Mouse (Mus musculus) cerebellum, postnatal 4 days (tissue): ENCODE results near the gene Gm20388.
A peak's percentile ranks its signal among the peaks of the same experiment; 100 is the strongest.

Source experiments
- DNase-seq, 2 experiments: peaks; one replicate each; pipeline ENCODE4 v3.0.0; 2022; ENCODE audit warnings: low spot score in 2 of 2, mixed read lengths in 1 of 2

Gm20388 gene

DNA sequence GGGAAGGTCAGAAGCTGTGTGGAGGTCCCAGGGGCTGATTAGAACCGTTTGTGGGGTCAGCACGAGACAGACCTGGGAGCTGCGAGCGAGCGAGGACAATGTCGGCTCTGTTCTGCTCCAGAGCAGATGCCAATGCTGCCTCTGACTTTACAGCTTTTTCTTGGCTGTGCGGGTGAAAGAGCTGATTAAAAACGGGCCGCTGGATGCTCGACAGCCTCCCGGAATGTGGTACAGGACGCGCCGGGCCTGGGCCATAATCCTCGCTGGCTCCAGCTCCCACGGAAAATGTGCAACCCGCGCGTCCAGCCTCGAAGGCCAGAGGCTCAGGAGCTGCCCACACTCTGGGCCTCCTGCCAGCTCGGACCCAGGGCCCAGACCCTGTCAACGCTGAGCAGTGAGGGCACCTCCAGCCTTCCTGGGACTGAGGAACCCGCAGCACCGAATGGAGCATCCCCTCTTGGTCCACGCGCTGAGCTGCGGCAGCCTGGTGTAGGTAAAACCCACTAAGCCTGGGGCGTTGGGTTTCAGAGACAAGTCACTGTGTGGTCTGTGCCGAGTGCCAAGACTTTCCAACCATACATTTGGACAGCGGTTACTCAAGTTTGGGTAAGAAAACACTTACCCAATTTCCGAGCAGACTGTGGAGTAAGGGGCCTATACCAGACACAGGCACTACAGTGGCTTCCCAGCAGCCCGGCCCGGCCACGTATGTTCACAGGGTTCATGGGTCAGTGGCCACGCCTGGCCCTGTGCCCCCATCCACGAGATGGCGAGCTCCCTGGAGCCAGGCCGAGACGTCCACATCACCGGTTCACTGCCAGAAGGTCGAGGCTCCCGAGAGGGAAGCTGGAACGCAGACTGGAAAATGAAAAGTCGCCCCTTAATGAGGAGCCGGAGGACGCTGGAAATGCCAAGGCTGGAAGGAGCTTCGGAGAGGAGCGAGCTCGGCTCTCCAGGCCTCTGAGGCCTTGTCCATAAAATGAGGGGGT lies 1557.7 kb downstream of the Gm20388 start:
- DNase-seq: no peak

DNA sequence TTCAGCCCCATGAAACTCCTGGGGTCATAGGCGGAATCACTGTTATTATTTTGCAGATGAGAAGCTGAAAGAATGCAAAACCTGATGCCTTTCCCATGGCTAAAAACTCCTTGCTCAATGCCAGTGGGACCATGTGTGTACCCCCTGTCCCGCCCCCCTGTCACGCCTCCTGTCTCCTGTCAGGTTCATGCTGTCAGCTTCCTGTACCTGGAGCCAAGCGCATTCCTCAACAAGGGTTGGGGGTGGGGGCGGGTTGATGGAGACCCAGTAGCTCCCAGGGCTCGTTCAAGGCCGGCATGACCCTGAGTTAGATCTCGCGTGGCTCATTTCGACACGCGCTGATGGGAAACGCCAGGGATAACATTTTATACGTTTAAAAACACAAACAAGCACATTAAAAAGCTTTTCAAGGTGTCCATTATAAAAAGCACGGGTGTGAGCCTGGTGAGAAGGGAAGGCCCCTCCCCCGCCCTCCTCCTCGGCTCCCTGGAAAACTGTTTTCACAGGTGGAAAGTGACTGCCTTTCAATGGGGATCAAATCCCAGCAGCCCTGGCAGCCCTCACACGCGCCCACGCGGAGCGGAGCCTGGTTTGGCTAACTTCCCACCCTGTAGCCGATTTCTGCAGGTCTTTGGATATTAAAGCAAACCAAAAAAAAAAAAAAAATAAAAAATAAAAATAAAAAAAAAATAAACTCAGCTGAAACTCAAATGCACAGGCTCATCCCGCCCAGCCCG lies 1563.7 kb downstream of the Gm20388 start:
- DNase-seq: no peak

DNA sequence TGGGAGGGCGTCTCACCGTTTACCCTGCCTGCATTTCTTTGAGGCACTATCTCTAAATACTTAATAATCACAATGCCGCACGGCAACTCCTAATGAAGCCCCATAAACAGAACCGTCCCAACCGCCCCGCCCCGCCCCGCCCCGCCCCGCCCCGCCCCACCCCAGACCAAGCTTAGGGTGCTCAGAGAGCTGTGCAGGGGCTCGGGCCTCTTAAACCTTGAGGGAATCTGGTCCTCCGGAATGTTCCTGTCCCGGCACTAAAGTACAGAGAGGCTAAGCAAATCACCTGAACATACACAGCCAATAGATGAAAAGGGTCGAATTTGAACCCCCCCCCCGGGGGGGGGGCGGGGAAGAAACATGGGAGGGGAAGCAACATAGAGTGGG lies 1564.2 kb downstream of the Gm20388 start:
- no peak for DNase-seq

DNA sequence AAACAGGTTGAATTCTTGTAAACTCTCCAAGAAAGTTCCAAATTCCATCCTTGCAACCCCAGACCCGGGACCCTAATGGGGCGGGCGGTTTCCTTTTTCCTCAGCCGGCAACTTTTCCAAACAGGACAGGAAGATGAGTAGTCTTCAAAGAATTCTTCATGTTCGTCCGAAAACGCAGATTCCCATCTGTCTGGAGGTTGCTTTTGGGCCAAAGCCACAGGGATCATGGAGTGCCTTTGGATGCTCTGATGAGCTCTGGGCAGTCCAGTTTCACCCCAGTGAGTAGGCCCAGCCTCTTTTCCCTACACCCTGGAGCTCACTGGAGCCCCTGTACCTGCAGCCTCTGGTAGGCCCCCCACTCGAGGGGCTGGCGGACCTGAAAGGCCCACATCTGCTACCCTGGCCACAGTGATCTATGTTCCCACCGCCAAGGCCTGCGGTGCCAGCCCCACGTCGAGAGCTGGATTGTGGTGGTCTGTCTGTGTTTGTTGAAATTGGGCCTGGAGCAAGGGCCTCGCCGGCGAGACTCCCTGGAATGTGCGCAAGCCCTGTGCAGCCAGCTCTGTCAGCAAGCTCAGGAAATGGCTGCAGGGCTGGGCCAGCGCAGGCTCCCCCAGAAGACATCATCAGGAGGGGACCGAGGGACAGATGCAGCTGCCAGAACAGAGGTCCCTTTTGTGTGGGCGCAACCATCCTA lies 1567.4 kb downstream of the Gm20388 start:
- no peak for DNase-seq

DNA sequence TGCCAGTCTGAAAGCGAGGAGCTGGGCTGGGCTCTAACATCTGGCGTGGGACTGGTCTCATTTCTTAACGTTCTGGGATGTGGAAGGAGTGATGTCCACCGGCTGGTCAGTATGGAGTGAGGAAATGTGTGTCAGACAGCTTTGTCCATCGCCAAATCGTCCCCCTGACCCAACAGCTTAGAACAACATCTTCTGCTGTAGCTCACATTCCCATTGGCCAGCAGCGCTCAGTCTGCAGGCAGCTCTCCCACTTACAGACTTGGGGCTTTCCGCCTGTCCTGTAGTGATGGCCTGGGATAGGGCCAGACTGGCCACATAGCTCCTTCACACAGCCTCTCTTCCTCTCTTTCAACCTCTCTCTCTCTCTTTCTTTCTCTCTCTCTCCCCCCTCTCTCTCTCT lies 1568.5 kb downstream of the Gm20388 start:
- DNase-seq: no peak

DNA sequence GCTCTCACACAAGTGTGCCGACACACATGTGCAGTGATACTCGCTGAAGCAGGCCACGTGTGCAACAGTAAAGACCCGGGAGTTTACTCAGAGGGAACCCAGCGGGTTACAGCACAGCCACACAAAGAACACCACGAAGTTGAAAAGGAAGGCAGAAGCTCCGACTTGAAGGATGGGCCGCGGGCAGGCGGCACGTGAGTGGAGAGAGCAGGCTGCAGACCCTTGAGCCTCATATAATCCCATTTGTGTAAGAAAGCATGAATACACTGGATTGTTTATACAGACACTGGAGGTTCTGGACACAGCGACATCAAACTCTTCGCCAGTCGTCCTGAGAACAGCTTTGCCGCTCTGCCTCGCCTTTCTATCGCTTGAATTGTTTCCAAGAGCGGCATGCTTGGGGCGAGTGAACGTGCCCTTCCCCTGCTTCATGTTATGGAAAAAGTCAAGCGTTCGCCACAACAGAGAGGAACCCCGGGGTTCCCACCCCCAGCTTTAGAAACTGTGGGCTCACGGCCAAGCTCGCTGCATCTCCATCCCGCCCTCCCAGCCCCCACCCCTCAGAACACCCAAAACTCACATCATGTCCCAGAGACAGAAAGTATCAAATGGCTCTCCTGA lies 1569.9 kb downstream of the Gm20388 start:
- no peak for DNase-seq

DNA sequence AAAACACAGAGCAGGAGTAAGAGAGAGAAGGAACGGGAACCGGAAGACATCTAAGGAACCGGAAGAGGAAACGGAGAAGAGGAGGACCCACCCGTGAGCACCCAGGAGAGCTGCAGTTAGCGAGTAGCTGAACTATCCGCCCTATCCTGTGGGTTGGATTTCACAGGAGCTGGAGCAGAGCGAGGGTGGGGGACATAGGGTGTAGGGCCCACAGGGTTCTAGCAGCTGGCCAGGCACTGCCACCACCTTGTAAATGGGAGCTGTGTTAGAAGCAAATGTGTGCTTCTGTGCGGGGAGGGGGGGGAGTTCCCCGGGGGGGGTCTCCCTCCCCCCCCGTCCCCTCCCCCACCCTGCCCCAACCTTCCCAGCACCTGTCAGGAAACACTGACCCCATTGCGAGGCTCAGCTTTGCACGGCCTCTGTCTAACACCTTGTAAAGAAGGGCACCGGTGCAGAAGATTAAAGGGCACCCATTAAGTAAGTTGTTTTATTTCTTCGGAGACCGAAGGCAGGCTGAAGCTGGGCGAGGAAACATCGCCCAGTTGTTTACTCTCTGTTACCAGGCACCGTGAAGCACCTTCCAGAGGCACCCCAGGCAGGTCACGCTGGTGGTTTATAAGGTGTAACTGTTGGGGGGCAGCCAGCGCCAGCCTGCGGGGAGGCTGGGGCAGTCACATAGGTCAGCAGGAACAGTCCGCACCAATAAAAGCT lies 1573.6 kb downstream of the Gm20388 start:
- no peak for DNase-seq

DNA sequence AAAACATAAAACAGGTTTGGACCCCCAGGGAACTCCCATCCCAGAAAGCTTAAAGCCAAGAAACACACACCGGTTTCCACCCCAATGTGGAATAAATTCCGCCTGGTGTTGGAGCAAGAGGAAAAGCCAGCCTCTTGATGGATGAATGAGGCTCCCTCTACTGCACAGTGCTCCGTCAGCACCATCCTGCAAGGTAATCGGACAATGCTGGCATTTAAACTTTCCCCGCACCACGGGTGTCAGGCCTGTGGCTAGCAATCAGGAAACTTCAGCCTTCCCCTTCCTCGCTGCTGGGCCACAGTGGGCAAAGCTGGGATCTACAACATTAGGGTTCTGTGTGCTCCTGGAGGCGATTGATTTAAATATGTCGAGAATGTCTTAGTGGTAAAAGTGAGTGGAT lies 1581.0 kb downstream of the Gm20388 start:
- DNase-seq: no peak

DNA sequence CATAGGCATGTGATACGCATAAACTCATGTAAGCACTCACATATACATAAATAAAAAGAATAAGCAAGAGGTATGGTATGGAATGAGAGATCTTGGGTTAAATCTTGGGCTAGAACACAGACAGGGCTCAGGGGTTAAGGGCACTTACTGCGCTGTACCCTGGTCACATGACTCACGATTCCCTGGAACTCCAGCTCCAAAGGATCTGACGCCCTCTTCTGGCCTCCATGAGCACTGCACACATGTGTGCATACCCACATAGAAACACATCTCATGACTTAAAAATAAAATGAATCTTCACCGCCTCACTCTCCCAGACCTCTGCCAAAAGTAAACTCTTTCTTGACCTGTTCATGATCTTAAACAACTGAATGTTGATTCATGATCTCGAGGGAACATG lies 1587.0 kb downstream of the Gm20388 start:
- no peak for DNase-seq

DNA sequence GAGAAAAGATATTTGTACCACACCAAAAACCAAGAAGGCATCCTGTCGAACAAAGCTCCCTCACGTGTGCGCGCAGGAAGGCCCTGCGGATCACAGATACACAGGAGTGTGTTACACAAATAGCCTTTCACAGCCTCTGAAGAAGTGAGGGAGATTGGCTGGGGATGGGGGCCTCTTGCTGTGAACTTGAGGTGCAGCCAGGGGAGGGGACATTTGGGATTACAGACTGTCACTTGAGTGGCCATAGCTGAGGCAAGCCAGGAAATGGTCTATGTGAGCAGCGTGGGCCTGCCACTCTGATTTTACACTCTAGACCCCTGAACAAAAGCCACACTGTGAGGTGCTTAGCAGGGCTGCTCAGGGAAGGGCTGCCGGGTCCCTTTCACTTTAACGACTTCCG lies 1601.1 kb downstream of the Gm20388 start:
- DNase-seq: no peak

DNA sequence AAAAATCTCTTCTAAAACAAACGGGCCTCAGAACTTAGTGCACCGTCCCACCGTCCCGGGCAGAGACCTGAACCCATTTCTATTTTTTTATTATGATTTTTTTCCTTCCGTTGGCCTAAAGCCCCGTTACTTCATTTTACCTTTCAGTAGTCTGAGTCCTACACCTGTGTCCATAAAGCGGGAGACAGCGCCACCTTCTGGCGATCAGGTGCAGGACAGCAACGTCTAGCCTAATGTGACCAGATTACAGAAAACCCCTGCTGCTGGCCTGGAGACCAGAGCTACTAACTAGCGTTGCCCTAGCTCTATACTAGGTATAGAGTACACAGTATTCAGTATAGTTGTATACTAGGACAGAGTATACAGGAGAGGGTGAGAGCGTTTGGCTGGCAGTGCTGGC lies 1602.8 kb downstream of the Gm20388 start:
- DNase-seq: peak; percentile 82 to 90

DNA sequence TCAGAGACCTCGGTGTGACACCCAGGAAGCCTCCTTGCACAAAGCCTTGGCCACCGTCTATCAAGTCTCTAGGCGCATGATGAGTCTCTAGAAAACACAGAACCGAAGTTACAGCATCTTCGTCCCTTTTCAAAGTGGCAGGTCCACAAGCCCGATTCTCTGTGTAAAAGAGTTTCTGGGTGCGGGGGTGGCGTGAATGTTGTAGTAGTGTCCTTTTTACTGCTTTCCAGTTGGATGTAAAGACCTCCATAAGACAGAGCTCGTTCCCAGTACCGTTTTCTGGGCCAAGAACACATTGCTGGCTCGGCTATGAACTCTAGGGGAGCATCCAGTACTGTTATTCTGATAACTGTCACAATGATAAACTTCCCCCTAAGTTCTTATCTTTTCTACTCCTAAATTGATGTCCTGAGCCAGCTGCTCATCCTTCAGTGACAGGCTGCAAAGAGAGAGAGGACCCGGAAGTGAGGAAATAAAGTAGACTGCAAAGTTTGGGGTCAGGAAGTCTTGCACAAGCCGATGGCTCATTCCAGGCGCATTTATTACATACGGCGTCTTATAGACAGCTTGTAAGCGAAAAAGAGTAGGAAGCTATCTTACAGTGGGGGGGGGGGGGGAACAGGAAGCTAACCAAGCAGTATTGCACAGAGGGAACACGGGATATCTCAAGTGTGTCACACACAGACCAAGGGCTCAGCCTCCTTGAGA lies 1614.6 kb downstream of the Gm20388 start:
- DNase-seq: no peak

DNA sequence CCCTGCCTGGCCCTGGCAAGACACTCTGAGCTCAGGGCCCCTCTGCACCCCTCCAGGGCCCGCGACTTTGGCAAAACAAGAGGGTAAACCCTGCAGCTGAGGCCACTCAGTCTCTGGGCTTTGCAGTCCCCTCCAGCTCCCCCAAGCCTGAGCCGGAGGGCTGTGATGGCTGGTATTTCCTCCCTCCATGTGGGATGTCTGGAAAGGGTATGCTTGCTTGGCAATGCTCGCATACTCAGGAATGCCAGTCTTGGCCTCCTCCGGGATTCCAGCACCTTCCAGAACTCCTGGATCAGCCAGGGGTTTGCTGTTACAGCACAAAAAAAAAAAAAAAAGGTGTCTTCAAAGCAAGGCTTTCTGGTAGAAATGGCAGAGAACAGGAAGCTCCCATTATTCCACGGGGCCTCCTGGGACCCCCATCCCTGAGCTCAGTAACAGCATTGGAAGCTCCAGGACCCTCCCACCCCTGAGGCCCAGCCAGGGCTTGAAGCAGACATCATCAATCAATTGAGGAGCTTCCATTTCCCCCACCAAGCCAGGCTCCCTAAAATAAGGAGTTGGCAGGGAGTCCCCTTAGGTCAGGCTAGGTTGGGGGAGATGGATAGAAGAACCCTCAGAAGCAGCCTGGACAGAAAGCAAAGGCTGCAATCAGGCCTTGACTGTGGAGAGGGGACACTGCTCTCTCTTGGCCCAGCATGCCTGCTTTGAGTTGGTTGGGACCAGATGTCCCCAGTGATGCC lies 1616.3 kb downstream of the Gm20388 start:
- DNase-seq: no peak

DNA sequence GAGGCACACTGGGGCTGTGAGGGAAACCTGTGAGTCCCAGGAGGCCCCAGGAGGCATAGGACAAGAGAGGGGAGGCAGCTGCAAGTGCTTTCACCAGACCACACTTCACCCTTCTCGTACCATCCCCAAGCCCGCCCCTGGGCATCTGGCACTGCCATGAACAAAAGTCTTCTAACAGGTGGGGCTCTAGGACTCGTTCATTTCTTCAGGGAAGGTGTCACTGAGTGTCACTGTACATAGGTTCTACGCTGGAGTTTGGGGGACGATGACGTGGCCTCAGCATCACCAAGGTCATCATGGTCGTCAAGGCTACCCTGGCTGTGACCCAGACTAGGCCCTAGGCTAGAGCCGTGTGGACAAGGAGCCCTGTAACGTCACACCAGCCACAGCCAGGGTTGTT lies 1617.1 kb downstream of the Gm20388 start:
- no peak for DNase-seq

DNA sequence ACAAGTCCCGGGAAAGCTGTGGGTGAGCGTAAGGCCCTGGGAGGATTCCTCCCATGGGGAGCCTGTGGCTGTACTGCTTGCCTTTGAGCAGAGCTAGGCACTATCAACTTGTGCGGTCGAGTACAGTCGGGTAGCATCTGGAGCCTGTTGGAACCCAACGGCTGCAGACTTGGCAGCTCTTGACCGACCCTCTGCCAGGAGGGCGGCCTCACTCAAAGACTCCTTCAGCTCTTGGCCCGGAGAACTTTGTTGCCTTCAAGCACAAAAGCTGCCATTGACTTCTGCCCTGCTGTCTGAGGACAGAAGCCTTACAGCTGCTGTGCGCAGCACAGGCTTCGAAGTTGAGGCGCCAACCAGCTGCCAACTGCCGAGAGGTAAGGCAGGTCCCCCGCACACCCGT lies 1618.1 kb downstream of the Gm20388 start:
- DNase-seq: no peak

DNA sequence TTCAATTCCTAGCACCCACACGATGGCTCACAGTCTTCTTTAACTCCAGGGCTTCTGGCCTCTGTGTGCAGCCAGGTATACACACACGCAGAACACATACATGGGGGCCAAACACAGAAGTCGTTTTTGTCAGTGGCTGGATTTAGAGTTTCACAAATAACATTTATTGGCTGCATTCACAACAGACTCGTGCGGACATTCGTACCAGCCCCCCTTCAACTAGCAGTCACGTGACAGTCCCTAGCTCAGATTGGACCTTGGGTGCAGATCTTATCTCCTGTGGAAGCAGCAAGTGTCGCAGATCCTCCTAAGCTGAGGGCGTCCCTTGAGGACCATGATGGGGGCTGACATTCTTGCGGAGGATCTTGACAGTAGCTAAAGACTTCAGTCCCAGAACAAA lies 1620.0 kb downstream of the Gm20388 start:
- no peak for DNase-seq

DNA sequence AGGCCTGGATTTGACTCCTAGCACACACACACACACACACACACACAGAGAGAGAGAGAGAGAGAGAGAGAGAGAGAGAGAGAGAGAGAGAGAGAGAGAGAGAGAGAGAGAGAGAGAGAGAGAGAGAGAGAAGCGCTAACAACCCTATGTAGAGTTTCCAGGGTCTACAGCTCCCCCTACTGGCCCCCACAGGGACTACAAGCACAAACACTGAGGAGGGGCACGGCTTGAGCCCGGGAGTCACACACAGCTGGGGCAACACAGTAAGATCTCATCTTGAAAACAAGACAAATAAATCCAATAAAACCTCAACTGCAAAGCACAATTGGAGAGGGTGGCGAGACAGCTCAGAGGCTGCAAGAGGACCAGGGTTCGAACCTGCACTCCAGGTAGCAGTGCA lies 1621.7 kb downstream of the Gm20388 start:
- DNase-seq: peak in 1 of 2 experiments; percentile 56

DNA sequence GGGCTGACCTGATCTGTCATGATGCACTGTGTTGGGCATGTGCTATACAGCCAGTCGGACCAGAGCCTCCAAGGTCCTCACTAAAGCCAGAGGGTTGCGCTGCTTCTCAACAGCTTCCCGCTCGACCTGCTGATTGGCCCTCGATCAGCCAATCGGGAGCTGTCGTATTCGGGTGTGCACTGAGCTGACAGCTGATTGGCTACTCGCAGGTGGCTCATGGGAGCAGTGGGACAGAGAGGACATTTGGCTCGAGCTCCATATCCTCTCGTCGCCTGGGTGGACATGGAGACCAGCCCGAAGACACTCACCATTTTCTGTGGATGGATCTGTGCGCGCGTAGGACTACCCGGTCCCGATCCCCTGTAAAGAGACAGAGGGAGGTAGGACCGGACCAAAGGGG lies 1631.2 kb downstream of the Gm20388 start:
- no peak for DNase-seq

DNA sequence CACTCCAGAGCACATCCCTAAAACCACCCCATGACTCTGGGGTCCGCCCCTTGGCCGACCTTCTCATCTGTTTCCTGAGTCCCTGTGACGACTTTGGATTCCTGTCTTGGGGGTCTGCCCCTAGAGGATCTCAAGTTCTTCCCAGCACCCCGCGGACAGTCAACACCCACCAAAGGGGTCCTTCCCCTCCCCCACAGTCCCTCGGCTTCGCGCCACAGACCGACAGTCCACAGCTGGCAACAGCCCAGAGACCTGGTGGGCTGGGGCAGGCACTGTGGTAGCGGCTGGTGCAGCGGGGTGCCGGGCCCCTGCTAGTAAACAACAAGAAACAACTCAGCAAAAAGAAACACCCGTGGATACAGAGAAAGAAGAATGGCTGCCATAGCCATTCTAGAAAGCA lies 1632.3 kb downstream of the Gm20388 start:
- DNase-seq: no peak

DNA sequence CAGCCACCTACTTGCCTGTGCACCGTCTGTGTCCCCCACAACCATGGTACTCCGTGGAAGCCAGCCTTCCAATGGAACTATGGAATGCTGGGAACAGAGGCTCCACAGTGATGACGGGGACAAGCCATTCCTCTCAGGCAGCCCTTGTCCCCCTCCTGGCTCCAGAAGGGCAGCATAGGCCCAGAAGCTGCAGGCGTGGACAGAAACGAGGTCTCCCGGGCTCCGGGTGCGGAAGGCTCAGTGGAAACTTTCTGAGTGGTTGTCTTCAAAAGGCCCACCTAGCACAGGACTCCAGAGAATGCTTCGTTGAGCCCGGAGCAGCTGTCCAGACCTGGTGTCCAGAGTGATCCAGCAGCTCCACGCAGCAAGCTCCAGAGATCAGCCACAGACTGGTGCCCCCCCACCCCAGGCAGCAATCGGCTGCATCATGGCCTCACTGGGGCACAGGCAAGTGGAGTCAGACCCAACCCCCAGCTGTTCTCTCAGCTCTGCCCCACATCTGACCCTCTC lies 1633.7 kb downstream of the Gm20388 start, which contains the start of gene 1700018B08Rik:
1700018B08Rik (minus strand) TSS at position 45 of the 510 bp plus-strand sequence.
- DNase-seq: no peak
